In the genomic region with DNA sequence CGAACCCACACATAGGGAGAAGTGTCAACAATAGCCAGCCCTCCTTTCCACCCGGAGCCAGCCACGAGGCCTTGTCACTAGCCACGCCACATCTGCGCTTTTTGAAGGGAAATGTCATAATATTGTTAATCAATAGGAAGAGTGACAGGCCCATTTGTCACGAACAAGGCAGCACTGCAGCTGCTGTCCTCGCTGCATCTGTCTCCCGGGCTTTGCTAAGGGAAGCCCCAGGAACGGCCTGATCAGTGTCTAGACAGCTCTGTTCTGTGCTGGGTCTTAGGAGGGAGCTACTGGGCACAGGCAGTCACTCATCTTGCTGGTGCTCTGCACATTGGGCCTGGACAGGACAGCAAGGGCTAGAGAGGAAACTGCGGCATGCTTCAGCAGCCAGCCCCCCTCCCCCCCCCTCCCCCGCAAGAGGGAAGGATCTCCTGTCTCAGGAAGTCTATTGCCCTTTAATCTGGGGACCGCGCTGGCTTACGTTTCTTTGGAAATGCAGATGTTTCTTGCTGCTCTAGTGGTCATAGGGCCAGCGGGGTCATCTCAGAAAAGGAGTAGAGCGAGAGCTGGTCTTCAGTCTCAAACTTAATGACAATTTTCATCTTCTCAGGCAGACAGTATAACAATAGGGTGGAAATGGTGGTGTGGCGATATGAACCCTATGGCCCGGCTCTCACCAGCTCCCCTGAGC, we compare ENCODE assay signal across 8 mouse cellular contexts.
DNase-seq lines count a peak whose midpoint lies in the region; ATAC-seq lines count a peak whose summit lies in the region.

No protein-coding gene starts in this region.

- 11% methylated on average over 18 of the region's 18 CpGs for WGBS in kidney, embryonic 15.5 days
- WGBS in forebrain, embryonic 13.5 days = 17% methylated on average over 17 of the region's 18 CpGs
- 15% methylated on average over 18 of the region's 18 CpGs for WGBS in neural tube, embryonic 15.5 days

- H3K9me3 ChIP-seq in kidney, embryonic 15.5 days (replicated peaks) = peaks cover 7% of the 10 kb centered on the region
- H3K9me3 ChIP-seq in forebrain, embryonic 13.5 days (replicated peaks) = 0 out of 2 replicates have a peak, but pooled peaks cover 2% of the 10 kb centered on the region
- no peaks in the 10 kb centered on the region for H3K9me3 ChIP-seq in neural tube, embryonic 15.5 days (replicated peaks)

- H3K4me2 ChIP-seq in kidney, embryonic 15.5 days = peak overlapping the region; percentile 41
- H3K4me2 ChIP-seq in forebrain, embryonic 13.5 days = peak overlapping the region; percentile 17
- H3K4me2 ChIP-seq in neural tube, embryonic 15.5 days = no peak overlapping the region

- H3K27ac ChIP-seq in kidney, embryonic 15.5 days = peak overlapping the region; percentile 96
- peak overlapping the region; percentile 68 for H3K27ac ChIP-seq in forebrain, embryonic 13.5 days
- peak overlapping the region; percentile 67 for H3K27ac ChIP-seq in neural tube, embryonic 15.5 days (replicated peaks)

- H3K9ac ChIP-seq in kidney, embryonic 15.5 days = no peak overlapping the region
- H3K9ac ChIP-seq in forebrain, embryonic 13.5 days = no peak overlapping the region
- no peak overlapping the region for H3K9ac ChIP-seq in neural tube, embryonic 15.5 days (replicated peaks)

- ATAC-seq in kidney, embryonic 15.5 days (replicated peaks; ENCODE audit: low FRiP score) = peak; percentile 64
- ATAC-seq in forebrain, embryonic 13.5 days = peak; percentile 91
- ATAC-seq in neural tube, embryonic 15.5 days (ENCODE audit: low FRiP score) = no peak

- H3K27me3 ChIP-seq in kidney, embryonic 15.5 days = no peaks in the 10 kb centered on the region
- H3K27me3 ChIP-seq in forebrain, embryonic 13.5 days = peaks cover 8% of the 10 kb centered on the region; the same call in 1 of the 2 replicates
- H3K27me3 ChIP-seq in neural tube, embryonic 15.5 days (replicated peaks) = no peaks in the 10 kb centered on the region

- no peak overlapping the region for H3K4me3 ChIP-seq in kidney, embryonic 15.5 days (replicated peaks)
- H3K4me3 ChIP-seq in forebrain, embryonic 13.5 days = no peak overlapping the region
- H3K4me3 ChIP-seq in neural tube, embryonic 15.5 days (replicated peaks) = no peak overlapping the region

- no peak for DNase-seq in kidney, adult 9 months
- peak; percentile 38 for DNase-seq in liver
- no peak for DNase-seq in urinary bladder, postnatal 14 days (ENCODE audit: low spot score)
- DNase-seq in layer of hippocampus, postnatal 36 days = no peak
- no peak for DNase-seq in adrenal gland, postnatal 14 days

- peaks cover 63% of the 10 kb centered on the region for H3K4me1 ChIP-seq in kidney, embryonic 15.5 days
- H3K4me1 ChIP-seq in forebrain, embryonic 13.5 days = peaks cover 41% of the 10 kb centered on the region
- peaks cover 44% of the 10 kb centered on the region for H3K4me1 ChIP-seq in neural tube, embryonic 15.5 days

- H3K36me3 ChIP-seq in kidney, embryonic 15.5 days = no peaks in the 10 kb centered on the region
- H3K36me3 ChIP-seq in forebrain, embryonic 13.5 days (ENCODE audit: poor library complexity, severe bottlenecking) = no peaks in the 10 kb centered on the region
- no peaks in the 10 kb centered on the region for H3K36me3 ChIP-seq in neural tube, embryonic 15.5 days
